Mouse (Mus musculus) A20 (cell line): ENCODE measurements around the gene Alg11.
A peak's percentile ranks its signal among the peaks of the same experiment; 100 is the strongest.

ENCODE experiments used
- DNase-seq: peaks from one replicate; pipeline ENCODE4 v3.0.0-alpha.2; 2011; ENCODE audit warnings: low read depth, low spot score

The Alg11 gene

DNA sequence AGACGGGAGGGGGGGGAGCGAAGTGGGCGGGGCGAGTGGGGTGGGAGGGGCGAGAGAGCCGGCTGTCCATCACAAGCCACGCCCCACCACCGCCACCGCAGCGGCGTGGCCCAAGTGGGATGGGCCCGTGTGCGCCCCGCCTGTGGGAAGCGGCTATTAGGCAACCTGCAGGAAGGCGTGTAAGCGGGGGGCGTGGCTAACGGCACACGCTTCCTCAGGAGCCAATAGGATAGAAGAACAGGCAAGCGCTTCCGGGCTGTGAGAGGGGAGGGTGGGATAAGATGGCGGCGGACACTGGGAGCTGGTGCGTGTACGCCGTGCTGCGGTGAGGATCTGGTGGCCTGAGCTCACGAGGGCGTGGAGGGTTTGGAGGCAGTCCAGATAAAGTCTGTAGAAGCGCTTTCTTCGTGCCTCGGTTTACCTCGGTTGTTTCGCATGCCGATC, at the start of gene Alg11:
Gene Alg11 (plus strand): TSS at position 276 of the 444 bp plus-strand sequence.
- peak; percentile 98 for DNase-seq

DNA sequence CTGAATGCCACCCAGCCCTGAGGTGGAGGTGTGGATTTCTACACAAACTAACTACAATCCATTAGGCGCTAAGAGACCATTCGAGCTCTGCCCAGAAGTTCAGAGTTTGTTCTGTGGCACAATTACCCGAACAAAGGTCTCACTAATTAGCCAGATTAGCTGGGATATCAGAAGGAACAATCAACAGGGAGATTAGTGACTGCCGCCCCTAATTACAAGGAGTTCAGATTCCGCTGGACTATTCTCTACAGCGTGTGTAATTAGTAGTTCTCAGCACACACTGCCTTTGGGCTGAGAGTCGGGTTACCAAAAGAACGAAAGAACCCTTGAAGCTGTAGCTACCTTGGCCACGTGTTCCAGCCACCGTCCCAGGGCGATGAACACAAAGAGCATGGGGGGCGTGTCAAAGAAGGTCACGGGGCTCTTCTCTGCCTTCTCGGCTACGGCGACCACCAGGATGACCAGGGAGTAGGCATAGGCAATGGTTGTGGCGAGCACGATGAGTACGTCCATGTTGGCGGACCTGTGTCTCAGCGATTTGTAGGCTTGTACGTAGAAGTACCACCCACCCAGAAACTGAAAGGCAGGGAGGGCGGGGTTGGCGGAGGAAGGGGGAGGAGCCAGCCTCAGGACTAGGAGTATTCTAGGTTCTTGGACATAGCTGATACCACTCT, 47.4 kb upstream of the Alg11 start:
- DNase-seq, result peak; percentile 66

DNA sequence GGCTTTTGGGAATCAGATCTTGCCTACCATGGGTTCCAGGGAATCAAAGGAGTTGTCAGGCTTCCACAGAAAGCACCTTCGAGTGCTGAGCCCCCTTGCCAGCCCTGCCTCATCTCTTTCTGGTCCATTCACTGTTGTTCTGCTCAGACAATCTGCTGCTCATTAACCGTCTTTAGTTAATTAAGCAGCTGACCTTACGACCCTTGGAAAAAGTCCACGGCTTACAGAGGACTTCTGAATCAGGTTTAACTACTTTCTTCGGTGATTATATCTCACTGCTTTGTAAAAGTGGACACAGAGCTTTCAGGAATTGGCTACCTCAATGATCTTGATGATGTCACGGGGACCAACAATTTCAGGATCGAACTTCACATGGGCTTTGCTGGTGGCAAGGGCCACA, 42.8 kb upstream of the Alg11 start:
- DNase-seq, result no peak

DNA sequence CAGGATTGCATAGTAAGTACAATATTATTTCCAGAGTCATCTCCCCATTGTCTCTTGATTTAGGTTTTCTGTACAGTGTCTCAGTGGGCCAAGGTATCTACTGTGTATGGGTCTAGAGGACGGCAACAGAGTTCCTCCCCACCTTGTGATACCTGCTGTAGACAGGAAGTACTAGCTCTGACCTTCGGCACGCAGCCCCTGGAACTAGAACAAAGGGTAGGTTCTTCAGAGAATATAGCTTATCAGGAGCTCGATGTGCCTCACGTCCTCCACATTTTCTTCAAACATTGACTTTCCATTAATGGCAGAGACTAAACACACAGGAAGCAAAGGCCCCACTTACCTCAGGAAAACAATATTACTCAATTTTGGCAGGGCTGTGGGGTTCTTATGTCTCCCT, 41.0 kb upstream of the Alg11 start:
- DNase-seq, result no peak

DNA sequence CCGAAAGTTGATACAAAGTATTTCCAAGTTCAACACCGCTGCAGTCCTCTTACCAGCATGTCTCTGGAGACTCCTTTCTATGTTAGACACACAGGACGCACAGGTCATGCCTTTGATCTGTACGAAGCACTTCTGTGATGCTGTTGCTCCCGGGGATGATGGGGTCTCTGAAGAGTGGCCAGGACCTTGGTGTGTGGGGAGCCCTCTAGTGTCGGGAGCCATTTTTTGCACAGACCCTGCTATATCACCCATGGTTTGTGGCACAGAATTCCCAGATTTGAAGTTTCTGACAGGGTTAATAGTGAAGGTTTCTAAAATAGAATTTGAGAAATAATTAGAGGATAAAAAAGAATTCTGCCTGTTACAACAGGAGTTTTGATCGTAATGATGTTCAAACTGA, 38.3 kb upstream of the Alg11 start:
- no peak for DNase-seq

DNA sequence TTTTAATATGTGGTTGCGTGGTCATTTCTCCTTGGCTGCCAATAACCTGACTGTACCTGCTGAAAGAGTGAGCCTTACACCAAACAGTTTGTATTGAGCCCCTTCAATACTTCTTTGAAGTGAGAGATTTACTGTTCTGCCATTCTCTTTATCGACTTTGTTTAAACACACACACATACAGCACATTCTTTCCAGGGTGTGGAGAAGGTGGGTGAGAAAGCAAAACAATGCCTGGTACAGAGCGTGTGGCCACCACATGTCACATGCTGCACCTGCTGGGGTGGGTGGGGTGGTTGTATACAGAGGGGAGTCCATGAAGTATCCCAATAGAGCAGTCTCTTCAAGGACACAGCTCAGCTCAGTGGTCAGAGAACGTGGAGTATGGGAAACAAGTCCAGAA, 35.3 kb upstream of the Alg11 start:
- no peak for DNase-seq

DNA sequence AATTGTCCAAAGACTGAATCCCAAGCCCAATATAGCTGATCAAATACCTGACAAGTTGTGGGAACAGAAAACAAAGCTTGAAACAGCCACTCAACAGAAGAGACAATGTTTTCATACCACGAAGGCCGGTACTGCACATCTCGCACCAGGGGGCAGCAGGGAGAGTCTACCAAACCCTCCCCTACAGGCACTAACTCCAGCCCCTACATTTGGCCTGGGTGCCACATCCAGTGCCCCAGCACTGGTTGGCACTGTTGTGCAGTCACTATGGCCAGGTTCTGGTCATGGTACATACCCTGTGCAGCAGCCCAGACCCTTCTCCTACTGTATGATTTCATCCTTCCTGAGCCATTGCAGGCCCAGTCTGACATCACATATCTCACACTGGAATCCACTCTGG, 31.5 kb upstream of the Alg11 start:
- DNase-seq, result peak; percentile 33

DNA sequence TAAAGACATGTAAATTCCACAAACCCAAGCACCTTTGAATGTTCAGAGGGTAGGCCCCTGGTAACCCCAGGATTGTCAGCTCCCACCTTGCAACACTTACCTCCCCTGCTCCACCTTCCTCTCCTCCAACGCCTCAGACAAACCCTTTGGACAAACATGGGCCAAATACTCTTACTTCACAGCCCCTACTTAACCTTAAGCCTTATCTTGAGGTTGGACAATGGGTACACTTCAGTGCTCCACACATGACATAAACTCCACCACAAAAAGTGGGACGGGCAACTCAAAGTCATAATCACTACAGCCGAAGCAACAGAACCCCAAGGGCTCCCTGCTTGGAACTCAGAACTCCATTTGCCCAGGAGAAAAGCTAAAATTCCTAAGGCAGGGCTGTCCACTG, 29.5 kb upstream of the Alg11 start:
- no peak for DNase-seq

DNA sequence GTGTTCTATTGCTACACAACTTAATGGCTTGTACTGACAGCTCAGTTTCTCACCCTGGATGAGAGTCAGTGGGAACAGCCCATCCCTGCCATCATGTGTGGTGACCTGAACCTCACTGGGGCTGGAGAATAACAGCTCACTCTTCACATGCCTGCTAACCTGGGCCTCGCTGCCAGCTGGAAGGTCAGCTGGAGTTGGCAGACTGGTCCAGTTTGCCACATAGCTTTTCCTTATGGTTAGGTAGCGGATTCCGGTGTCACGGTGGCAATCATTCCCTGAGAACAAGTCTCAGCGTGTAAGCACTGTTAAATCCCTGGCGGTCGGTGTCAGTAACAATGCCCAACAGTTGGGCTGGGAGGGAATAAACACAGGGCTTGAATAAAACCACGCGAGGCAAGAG, 24.4 kb upstream of the Alg11 start:
- no peak for DNase-seq

DNA sequence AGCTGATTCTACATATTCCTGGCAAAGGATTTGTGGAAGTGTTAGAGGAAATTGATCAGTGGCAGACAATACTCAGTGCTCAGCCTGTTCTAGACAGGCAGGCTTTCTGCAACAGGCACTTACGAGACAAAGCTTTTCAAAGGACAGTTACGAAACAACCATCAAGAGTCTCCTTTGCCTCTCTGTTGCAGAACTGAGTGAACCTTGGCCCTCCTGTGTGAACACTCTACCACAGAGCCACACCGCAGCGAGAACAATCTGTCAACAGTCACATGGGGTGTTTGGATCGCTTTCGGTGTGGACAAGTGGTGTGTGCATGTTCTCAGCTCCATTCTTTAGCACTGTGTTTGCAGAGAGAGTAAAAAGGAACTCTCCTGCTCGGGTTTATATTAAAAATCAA, 23.5 kb upstream of the Alg11 start:
- no peak for DNase-seq

DNA sequence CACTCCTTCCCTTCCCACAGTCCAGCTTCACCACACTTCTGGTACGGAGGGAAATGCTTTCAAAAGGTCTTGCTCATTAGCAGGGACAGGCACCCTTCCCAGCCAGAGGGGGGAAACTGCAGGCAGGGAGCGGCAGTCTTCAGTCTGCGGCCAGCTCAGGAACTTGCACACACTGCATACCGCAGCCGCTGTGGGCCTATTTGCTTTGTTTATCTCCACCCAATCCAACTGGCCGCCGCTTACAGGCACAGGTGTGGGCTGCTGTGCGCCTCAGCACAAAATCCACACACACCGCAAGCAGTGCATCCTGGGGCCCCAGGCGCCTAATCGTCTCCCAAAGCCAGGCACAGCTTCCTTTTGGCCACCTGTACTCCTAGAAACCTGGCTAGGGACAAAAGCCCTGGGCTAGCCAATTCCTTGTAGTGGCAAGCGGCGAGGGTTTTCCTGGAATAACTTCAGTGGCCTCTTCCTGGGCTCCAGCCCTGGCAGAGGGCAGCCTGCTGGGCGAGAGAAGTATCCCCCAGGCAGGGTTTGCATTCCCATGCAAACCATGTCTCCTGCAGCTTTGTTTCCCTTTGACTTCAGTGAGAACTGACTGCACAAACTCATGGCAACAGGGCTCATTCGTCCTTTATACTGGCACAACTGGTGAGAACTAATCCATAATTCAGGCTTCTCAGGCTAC, 20.9 kb upstream of the Alg11 start:
- no peak for DNase-seq

DNA sequence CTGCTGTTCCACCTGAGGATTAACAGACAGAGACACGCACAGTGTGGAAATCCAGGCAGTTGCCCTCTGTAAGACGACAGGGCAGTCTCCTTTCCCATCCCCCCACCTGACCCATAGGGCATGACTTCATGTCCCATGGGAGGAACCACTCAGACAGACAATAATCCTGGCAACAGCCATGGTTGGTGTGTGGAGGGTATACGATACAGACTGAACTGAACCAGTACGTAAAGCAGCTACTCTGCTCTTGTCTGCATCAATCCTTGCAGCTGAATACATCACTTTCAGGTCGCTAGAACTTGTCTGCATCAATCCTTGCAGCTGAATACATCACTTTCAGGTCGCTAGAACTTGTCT, 20.4 kb upstream of the Alg11 start:
- no peak for DNase-seq

DNA sequence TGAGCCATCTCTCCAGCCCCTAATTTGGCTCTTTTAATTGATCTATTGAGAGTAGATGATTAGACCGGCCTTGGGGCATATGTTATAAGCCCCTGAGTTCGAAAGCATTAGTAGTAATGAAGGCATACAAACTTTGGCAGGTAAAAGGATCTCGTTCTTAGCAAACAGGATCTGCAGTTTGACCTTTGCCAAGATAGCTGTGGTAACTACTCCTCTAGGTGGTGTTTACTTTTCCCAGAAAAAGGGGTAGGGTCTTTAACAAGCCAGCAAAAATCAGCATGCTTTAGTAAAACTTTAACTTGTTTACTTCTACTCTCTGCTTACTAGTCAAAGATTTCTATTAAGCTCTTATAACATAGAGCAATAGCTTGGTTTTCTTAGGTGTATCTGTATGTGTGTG, 18.0 kb upstream of the Alg11 start:
- no peak for DNase-seq

DNA sequence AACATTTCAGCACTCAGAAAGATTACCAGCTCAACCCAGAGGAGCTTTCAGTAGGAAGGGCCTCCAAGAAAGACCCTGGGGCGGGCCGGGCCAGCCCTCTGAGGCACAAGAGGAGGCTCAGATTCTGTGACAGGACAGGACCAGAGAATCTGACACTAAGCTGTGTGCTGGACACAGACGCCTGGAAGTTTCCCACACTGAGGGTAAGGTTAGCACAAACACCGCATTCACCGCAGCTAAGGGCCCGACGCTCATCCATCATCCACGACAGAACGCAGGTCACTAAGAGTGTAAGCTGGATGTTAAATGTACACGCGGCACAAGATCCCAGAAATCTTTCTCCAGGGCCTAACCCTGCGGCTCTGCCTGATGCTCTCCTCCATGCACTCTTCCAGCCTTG, 16.8 kb upstream of the Alg11 start:
- DNase-seq, result no peak

DNA sequence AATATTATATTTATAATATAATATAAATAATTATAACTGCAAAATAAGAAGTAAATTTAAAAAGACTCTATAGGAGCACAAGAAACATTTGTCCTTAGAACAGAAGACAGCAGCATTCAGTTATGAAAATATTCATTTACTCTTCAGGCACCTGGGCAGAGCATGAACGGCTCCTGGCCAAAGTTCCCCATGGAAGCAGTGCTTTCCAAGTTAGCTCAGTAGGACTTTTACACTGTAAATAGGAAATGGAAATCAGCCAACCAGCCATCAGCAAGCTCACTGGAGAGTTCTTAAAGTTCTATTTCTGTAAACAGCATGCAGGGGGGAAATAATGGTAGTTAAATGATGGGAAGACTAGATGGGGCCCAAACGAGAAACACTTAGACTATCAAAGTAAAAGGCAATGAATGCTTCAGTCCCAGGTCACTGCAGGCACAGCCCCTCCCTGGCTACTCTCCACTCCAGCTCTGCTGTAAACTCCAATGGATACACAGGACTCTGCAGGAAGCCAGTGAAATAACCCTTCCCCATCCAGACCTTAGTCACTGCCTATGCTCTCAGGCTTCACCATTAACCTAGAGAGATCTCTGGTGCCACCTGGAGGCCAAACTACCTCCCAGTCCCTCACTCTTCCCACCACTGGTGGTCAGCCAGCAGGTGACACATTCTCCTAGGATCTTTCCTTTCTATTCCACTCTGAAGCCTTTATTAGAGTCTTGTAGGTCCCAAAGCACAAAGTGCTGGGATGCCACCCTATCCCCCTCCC, 12.6 kb upstream of the Alg11 start:
- DNase-seq, result peak; percentile 54

DNA sequence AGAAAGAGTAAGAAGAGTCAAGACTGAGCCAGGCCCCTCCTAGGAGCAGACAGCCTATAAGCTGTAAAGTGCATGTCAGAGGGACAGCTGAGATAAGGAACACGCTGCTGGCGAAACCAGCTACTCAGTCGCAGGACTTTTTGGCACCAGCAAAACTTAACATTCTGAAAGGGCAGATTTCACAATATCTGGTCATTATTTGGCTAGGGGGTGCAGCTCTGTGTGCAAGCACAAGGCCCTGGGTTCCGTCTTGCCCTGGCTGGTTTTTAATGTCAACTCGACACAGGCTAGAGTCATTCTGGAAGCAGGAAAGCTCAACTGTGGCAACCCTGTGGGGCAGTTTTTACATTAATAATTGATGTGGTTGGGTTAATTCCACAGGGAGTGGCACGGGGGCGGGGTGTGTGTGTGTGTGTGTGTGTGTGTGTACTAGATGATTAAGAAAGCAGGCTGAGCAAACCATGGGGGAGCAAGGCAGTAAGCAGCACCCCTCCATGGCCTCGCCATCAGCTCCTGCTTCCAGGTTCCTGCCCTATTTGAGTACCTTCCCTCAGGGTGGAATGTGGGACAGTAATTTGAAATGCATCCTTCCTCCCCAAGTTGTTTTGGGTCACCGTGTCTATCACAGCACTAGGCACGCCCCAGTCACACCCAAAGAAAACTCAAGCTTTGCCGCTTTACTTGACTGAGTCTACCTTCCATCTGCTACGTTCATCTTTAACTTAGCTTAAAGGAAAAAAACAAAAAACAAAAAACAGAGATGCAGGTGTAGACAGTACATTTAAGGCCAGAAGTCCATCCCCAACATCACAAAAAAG, 5.6 kb upstream of the Alg11 start:
- no peak for DNase-seq

DNA sequence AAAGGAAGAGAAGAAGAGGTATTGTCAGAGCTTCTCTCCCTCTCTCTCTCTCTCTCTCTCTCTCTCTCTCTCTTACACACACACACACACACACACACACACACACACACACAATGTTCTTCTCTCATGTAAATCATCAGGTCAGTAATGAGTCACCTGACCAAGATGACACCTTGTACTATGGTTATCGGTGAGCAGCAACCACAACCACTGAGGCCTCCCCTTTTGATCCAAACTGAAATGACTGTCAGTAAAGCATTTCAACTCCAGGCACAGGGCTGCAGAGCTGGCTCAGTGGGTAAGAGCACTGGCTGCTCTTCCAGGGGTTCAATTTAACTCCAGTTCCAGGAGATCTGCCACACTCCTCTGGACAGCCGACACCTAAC, 5.0 kb upstream of the Alg11 start:
- DNase-seq, result no peak

DNA sequence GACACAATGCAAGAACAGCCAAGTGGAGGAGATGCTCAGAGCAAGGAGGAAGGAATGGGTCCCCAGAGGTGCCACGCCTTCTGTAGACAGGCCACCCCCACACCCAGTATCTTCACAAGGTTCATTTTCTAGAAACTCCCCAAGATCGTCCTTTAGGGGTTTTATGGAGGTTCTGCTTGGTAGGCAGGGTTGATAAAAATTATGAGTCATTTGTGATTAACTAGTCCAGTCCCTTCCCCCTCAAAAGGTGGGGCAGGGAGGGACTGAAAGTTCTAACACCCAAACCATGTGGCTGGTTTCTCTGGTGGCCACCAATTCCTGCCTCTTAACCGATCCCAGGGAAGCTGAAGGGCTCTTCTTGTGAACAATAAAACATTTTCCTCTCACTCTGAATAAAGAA, 3.7 kb upstream of the Alg11 start:
- DNase-seq, result no peak

DNA sequence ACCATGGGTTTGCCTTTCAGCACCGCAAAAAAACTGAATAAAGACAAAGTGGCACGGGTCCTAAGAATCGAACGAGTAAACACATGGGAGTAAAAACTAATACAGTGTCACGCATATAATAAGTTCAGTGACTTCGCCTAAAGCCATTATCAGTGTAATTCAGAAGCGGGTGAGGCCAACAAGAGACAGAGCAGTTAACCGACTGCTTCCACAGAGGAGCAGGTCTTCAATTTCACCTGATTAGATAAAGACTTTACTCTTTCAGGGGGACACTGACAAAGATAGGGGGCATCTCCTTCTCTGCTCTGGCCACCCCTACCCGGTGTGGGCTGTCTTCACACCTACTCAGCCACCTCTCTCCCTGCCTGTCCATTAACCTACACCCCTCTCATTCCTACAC, 2.2 kb upstream of the Alg11 start:
- DNase-seq, result no peak

DNA sequence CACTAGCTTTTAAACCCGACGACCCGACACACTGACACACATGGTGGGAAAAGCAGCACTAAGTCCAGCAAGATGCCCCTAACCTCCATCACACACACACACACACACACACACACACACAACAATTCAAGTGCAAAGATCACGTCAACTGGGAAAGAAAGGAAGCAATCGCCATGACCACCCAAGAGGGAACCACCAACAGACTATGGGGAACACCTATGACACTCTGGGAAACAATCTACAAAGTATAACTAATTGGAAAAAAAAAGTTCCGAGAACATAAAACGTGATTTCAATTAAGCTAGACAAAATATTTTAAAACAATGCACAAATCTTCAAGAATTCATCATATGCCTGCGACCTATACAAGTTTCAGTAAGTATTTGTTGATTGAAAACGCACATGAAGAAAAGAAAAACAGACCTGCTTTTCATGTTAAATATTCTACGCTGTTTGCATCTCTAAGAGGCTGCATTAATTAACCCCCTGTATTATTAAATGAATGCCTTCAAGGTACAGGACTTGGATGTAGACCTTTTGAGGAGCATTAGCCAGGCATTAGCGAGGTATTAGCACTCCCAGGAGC, 1.3 kb upstream of the Alg11 start:
- no peak for DNase-seq

DNA sequence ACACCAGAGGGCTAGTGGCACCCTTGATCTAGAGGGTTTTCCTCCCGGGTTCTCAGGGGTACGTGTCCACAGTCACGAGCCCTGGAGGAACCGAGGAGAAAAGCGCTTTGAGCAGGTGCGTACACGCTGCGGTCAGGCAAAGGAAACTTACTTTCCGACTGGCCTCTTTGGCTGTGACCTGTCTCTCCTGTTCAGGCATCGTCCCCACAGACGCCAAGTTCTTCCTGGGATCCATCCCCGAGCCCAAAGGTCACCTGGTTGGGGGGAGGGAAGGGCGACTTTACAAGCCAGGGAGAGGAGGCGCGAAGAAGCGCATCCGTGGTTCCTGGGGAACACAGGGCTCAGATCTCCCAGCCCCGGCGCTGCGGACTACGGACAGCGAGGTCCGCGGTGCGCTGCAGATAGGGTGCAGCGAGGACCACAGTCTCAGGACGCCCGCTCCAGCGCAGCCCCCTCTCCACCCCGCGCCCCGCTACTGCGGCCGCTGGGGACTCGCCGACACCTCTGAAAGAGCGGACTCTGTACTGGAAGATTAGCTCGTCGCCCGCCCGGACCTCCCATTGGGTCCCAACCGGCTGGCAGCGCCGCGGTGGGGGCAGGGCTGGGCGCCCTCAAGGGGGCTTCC, 588 bp upstream of the Alg11 start, which contains the start of gene Atp7b:
Gene Atp7b (minus strand): TSS at position 485 of the 625 bp plus-strand sequence.
- DNase-seq, result peak; percentile 79
